Mouse (Mus musculus) heart, adult 2 months (tissue): ENCODE measurements around the gene Ltf.

Source experiments
- CTCF ChIP-seq: fragments of 200-600 bp; IDR thresholded peaks from 2 replicates; pipeline ENCODE4 v1.8.1; 2022; ENCODE audit warnings: antibody characterized with exemption, mild to moderate bottlenecking, moderate library complexity
- POLR2A ChIP-seq: fragments of 200-500 bp; IDR thresholded peaks from 2 replicates; pipeline ENCODE4 v1.6.1; 2011; ENCODE audit warnings: mild to moderate bottlenecking, low read depth, low read length, control low read depth; ENCODE audit not compliant: insufficient read depth

GRCm38 (mm10) chr9:111001621-111002020 is 17.4 kb upstream of the Ltf start:
- TF ChIP-seq CTCF (no peak), POLR2A (no peak)
